Mouse (Mus musculus) kidney, embryonic 14.5 days (tissue): ENCODE data around the gene Vegfb. TPM values are rescaled to one million over a fixed set of nuclear protein-coding genes. Genes with fewer than 3 reads are reported as not detected.

Experiments
- ATAC-seq: fragments of 200-750 bp; cut with Nextera tagmentation; 2 replicates; pipeline ENCODE4 v1.8.0; 2017; ENCODE audit warnings: moderate number of reproducible peaks, mild to moderate bottlenecking, moderate TSS enrichment, moderate library complexity; ENCODE audit not compliant: low FRiP score, low TSS enrichment
- H3K27ac ChIP-seq: fragments of 300-500 bp; sonication (generic); 2 replicates; pipeline ENCODE4 v1.5.1; 2014; ENCODE audit warnings: low read depth, mild to moderate bottlenecking, low read length, moderate library complexity, mixed read lengths
- H3K27me3 ChIP-seq: fragments of 300-500 bp; sonication (generic); 2 replicates; pipeline ENCODE4 v1.6.1; 2014; ENCODE audit warnings: mild to moderate bottlenecking, low read length; ENCODE audit not compliant: control insufficient read depth, insufficient read depth
- H3K36me3 ChIP-seq: fragments of 300-500 bp; sonication (generic); 2 replicates; pipeline ENCODE4 v1.6.1; 2014; ENCODE audit warnings: low read length, mixed read lengths; ENCODE audit not compliant: control insufficient read depth, insufficient read depth
- H3K4me1 ChIP-seq: fragments of 300-500 bp; sonication (generic); 2 replicates; pipeline ENCODE4 v1.6.1; 2014; ENCODE audit warnings: low read length, mixed read lengths; ENCODE audit not compliant: control insufficient read depth, insufficient read depth
- H3K4me2 ChIP-seq: fragments of 300-500 bp; sonication (generic); replicated peaks from 2 replicates; pipeline ENCODE4 v1.6.1; 2014; ENCODE audit warnings: low read depth, mild to moderate bottlenecking, low read length
- H3K4me3 ChIP-seq: fragments of 300-500 bp; sonication (generic); 2 replicates; pipeline ENCODE4 v1.5.1; 2014; ENCODE audit warnings: mild to moderate bottlenecking, low read length
- H3K9ac ChIP-seq: fragments of 300-500 bp; sonication (generic); 2 replicates; pipeline ENCODE4 v1.6.1; 2014; ENCODE audit warnings: low read depth, mild to moderate bottlenecking, low read length, moderate library complexity
- H3K9me3 ChIP-seq: fragments of 300-500 bp; sonication (generic); 2 replicates; pipeline ENCODE4 v1.6.1; 2016; ENCODE audit warnings: low read length; ENCODE audit not compliant: control insufficient read depth
- WGBS: fragments of 180-500 bp; shearing (Covaris S2); extraction: QIAGEN DNeasy Blood & Tissue Kit; methylation state at CpG from one replicate; pipeline ENCODE4 v1.1.7; 2014; 5-methylcytosine and 5-hydroxymethylcytosine counted together
- polyA plus RNA-seq: library from polyadenylated mRNA; unstranded; fragments of >200 nt; fragmentation: Nextera tagmentation; extraction: Ambion mirVana; gene quantifications from 2 replicates; pipeline ENCODE4 v1.2.1, GENCODE M21; 2014

Vegfb gene
- polyA plus RNA-seq, 1 experiment from 2014 or later, result 38.2 TPM

DNA sequence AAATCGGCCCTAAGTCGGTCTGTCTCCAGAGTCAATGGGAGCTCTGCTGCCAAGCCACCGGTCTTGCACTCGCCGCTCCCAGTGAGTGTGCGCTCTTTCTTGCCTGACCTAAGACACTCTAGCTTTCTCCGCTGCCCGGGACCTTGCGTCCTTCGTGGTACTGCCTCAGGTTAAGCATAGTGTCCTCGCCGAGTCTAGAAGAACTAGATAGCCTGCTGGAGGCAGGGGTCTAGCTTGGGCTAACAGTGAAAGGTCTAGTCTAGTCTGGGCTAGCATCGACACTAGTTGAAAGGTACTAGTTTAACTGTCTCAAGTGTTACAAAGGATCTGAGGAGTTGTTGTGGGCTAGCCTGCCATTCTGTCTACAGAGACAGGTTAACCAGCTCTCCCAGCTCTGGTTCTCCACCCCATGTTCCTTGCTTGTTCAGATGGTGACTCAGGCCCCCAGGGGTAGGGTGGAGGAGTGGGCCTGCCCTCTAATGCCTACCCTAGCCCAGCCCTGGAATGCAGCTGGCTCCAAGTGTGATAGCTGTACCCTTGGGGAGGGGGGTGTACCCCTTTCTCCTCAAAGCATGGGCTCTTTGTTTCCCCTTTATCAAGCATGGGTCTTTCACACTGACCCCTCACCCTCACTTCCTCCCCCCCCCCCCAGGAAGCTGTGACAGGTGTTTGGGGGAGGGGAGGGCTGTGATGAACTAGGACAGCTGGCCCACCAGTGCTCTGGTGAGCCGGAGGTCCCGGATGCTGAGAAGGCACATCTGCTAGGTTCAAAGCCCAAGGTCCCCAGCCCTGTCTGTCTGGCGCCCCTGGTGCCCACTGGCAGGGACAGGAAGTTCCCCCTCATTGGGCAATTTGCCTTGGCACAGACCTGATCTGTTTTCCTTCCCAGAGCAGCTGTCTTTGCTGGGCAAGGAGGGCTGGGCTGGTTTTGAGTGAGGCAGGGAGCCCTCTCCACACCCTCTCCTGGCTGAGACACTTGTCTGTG is 11.6 kb downstream of the Vegfb start, which contains the start of gene Plcb3:
TSS of gene Plcb3 (minus strand) at position 934 of the 985 bp plus-strand sequence.
- Histone ChIP-seq H3K27me3 (no peaks in the 10 kb centered on the region), H3K9me3 (no peaks in the 10 kb centered on the region), H3K27ac (peak within 1 kb of the TSS; percentile 91), H3K4me2 (peak within 1 kb of the TSS; percentile 91), H3K4me1 (peaks cover 42% of the 10 kb centered on the region), H3K4me3 (peak within 1 kb of the TSS; percentile 82), H3K36me3 (peaks cover 20% of the 10 kb centered on the region), H3K9ac (peak within 1 kb of the TSS; percentile 87)
- under 1% methylated on average over 16 of the region's 16 CpGs for WGBS
- ATAC-seq, result no peak

DNA sequence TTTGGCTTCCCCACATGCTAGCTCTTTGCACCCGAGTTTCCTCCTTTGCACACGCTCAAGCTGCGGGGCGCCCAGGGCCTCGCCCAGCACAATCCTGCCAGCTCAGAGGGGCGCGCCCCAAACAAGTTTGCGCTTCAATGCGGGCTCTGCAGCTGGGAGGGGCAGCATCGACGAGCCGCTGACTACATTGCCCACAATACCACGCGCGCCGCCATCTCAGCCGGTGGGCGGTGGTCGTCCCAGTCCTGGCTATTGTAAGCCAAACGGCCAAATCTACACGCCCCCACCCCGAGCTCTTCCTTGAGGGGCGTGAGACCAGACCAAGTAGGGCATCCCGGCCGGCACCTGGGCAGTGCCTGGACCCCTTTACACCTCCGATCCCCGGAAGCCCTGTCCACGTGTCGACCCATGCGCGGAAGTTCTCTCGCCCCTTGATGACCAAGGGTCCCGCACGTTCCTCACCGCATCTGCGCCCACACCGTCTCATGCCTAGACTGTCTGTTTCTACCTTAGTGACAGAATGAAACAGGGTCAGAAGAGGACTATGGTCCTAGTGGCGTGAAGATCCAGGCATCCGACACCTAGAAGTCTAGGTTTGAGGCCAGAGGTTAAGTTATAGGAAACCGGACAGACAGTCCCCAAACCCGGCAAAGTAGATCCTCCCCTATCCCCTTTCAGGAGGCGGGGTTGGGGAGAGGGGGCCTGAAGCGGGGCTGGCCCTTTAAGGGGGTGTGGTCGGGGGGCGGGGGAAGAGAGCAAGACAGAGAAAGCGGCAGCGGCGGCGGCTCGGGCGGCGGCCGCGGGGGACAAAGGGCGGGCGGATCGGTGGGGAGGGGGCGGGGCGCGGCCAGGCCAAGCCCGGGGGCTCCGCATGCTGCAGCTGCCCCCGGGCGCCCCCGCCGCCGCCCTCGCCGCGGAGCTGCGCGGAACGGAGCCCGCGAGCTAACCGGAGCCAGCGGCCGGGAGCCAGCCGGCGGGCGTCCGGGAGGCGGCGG is 12.9 kb downstream of the Vegfb start, which contains the start of gene Ppp1r14b:
TSS of gene Ppp1r14b (plus strand) at position 758 of the 995 bp plus-strand sequence.
- Histone ChIP-seq H3K4me2 (peak within 1 kb of the TSS; percentile 91), H3K4me3 (peak within 1 kb of the TSS; percentile 82), H3K9me3 (no peaks in the 10 kb centered on the region), H3K36me3 (peaks cover 20% of the 10 kb centered on the region), H3K4me1 (peaks cover 50% of the 10 kb centered on the region), H3K27me3 (no peaks in the 10 kb centered on the region), H3K27ac (peak within 1 kb of the TSS; percentile 91), H3K9ac (peak within 1 kb of the TSS; percentile 87)
- peak; percentile 51 for ATAC-seq
- under 1% methylated on average over 67 of the region's 84 CpGs for WGBS

DNA sequence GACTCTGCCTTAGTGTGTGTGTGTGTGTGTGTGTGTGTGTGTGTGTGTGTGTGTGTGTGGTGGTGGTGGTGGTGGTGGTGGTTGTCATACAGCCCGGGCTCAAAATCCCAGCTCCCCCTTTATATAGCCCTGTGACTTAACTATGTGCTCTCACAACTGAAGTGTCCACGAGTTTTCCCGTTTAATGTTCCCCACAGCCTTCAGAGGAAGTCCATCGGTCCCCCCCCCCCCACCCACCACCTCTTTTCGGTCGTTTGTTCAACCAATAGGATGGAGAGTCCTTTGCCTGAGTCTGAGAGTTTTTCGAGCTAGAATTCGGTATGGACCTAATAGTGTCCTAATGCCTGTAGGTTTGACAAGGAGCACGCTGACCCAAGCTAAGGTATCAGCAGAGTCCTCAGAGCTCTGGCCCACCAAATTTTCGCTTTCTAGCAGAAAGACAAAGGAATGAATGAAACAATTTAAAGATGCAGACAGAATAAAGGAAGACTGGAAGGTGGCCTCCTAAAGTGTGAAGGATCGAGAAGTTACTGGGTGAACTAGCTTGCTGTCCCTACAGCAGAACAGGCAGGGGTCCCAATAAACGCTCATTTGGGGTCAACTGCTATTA is 13.8 kb downstream of the Vegfb start:
- Histone ChIP-seq H3K4me1 (peaks cover 50% of the 10 kb centered on the region), H3K4me3 (peak overlapping the region; percentile 82), H3K9me3 (no peaks in the 10 kb centered on the region), H3K4me2 (peak overlapping the region; percentile 91), H3K27ac (no peak overlapping the region), H3K27me3 (no peaks in the 10 kb centered on the region), H3K9ac (peak overlapping the region; percentile 87; the same call in 1 of the 2 replicates), H3K36me3 (peaks cover 20% of the 10 kb centered on the region)
- WGBS, result 23% methylated on average over 11 of the region's 12 CpGs
- no peak for ATAC-seq

DNA sequence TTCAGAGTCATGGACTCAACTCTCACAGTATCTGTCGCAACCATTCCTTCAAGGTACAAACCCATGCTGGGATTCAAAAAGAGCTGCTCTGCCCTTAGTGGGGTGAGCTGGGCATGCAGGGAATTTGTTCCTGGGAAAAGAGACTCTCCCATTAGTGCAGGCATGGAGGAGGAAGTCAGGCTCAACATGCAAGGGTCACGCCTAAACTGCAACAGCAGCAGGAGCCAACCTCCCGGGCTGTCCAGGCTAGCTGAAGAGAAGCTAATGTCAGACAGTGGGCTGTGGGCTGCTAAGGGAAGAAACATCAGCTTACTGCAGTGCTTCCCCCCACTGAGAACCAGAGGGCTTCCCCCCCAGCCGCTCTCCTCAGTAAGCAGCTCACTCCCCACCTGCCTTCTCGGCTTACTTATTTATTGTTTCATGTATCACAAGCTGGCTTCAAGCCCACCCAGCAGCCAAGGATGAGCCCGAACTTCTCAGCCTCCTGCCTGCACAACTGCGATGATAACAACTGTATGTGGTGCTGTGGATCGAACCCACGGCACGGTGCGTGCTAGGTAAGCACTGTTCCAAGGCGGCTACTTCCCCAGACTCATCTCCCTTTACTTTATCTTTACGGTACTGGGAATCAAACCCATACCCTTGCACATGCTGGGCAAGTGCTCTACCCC is 15.1 kb downstream of the Vegfb start:
- H3K9me3 ChIP-seq, result no peaks in the 10 kb centered on the region
- H3K27me3 ChIP-seq, result no peaks in the 10 kb centered on the region
- no peak overlapping the region for H3K4me3 ChIP-seq
- no peak overlapping the region for H3K9ac ChIP-seq
- H3K36me3 ChIP-seq, result peaks cover 6% of the 10 kb centered on the region
- H3K4me1 ChIP-seq, result peaks cover 46% of the 10 kb centered on the region
- no peak for ATAC-seq
- H3K27ac ChIP-seq, result no peak overlapping the region
- no peak overlapping the region for H3K4me2 ChIP-seq
- 69% methylated on average over 13 of the region's 13 CpGs for WGBS

- no peaks in the 10 kb centered on the region for H3K9me3 ChIP-seq
- H3K36me3 ChIP-seq, result peaks cover under 1% of the 10 kb centered on the region; the same call in 1 of the 2 replicates
- 10% methylated on average over 6 of the region's 6 CpGs for whole genome bisulfite sequencing
- H3K4me1 ChIP-seq, result peaks cover 41% of the 10 kb centered on the region
- ATAC-seq, result no peak
- H3K27ac ChIP-seq, result no peak overlapping the region
- no peak overlapping the region for H3K4me3 ChIP-seq
- H3K9ac ChIP-seq, result peak overlapping the region; percentile 34; the same call in 1 of the 2 replicates
- no peaks in the 10 kb centered on the region for H3K27me3 ChIP-seq
- no peak overlapping the region for H3K4me2 ChIP-seq
These were observed 15.8 kb downstream of the Vegfb start for GRCm38 (mm10) chr19:6971644-6972043.

DNA sequence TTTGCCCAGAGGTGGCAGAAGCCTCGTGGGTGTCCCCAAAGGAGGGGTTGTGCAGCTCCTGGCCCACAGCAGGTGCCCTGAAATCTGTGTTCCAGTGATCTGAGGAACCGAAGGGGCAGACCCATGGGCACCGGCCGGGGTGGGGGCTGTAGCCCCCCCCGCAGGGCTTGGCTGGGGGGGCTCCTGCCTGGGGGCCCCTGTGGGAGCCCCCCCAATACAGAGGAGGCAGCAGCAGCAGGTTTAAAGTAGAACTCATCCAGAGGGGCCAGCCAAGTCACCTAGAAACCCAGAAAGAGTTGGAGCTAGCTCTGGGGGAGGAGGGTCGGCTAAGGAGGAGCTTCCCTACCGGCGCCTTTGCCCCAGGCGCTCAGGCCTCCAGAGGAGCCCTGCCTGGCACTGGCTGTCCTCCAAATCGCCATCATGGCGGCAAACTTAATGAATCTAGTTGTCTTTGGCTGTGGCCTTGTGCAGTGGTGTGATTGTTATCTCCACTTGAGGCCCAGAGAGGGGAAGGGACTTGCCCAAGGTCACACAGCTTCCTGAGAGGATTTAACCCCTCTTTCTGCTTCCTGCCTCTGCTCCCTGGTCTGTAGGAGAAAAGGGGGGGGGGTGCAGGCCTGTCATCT is 16.9 kb downstream of the Vegfb start:
- peak overlapping the region; percentile 42 for H3K9ac ChIP-seq
- WGBS, result 24% methylated on average over 11 of the region's 11 CpGs
- H3K4me1 ChIP-seq, result peaks cover 34% of the 10 kb centered on the region
- no peaks in the 10 kb centered on the region for H3K9me3 ChIP-seq
- H3K27me3 ChIP-seq, result no peaks in the 10 kb centered on the region
- H3K4me3 ChIP-seq, result peak overlapping the region; percentile 64
- ATAC-seq, result no peak
- peak overlapping the region; percentile 80 for H3K4me2 ChIP-seq
- H3K27ac ChIP-seq, result peak overlapping the region; percentile 37; the same call in 1 of the 2 replicates
- H3K36me3 ChIP-seq, result peaks cover 10% of the 10 kb centered on the region

DNA sequence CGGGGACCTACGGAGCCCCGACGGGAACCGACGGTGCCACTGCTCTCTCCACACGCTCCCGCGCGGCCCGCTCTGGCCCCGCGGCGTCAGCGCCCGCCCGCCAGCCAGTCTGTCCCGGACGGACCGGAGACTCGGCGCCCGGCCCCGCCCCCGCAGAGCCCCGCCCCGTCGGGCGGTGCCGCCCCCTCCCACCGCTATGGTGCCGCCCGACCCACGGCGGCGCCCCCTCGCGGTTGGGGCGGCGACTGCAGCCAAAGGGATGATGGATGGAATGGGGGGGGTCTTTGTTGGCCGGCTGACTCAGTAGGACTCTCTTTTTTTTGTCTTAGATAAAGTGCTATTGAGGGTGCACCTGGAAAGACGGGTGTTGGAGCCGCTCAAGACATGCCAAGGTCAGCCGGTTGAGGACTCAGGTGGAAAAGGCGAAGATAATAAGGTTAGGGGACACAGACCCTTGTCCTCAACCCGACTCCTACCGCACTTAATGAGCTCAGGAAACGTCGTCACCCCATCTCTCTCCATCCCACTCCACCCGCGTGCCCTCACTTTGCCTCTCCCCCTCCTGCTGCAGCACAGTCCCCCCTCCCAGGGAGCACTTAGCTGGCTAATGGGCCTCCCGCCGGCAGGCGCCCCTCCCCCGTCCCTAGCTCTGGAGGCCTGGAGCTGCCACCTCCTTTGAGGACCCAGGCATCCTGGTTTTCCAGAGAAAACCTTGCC is 17.6 kb downstream of the Vegfb start:
- Histone ChIP-seq H3K9ac (peak overlapping the region; percentile 71), H3K36me3 (peaks cover 16% of the 10 kb centered on the region), H3K4me2 (peak overlapping the region; percentile 80), H3K9me3 (no peaks in the 10 kb centered on the region), H3K4me3 (peak overlapping the region; percentile 64), H3K4me1 (peaks cover 34% of the 10 kb centered on the region), H3K27ac (no peak overlapping the region; the same call in 1 of the 2 replicates), H3K27me3 (no peaks in the 10 kb centered on the region)
- 1% methylated on average over 55 of the region's 55 CpGs for WGBS
- peak; percentile 70 for ATAC-seq
